Mouse (Mus musculus) hindbrain, embryonic 11.5 days (tissue): ENCODE measurements around the gene Asap2. TPM values are rescaled to one million over a fixed set of nuclear protein-coding genes. Genes with fewer than 3 reads are reported as not detected.

Source experiments
- ATAC-seq: fragments of 200-750 bp; cut with Nextera tagmentation; 2 replicates; pipeline ENCODE4 v1.8.0; 2017; ENCODE audit warnings: mild to moderate bottlenecking, moderate TSS enrichment, moderate library complexity; ENCODE audit not compliant: low FRiP score
- DNase-seq: peaks from one replicate; pipeline ENCODE4 v3.0.0-alpha.2; 2015; ENCODE audit warnings: low spot score
- H3K27ac ChIP-seq: fragments of 300-500 bp; sonication (generic); 2 replicates; pipeline ENCODE4 v1.5.1; 2014; ENCODE audit warnings: mild to moderate bottlenecking, low read depth, low read length
- H3K27me3 ChIP-seq: fragments of 300-500 bp; sonication (generic); 2 replicates; pipeline ENCODE4 v1.6.1; 2014; ENCODE audit warnings: mild to moderate bottlenecking, low read length, moderate library complexity, mixed read lengths; ENCODE audit not compliant: control insufficient read depth, insufficient read depth
- H3K36me3 ChIP-seq: fragments of 300-500 bp; sonication (generic); 2 replicates; pipeline ENCODE4 v1.6.1; 2014; ENCODE audit warnings: mild to moderate bottlenecking, low read length, moderate library complexity, mixed read lengths; ENCODE audit not compliant: control insufficient read depth, insufficient read depth
- H3K4me1 ChIP-seq: fragments of 300-500 bp; sonication (generic); replicated peaks from 2 replicates; pipeline ENCODE4 v1.6.1; 2014; ENCODE audit warnings: low read length, mixed read lengths; ENCODE audit not compliant: control insufficient read depth, insufficient read depth
- H3K4me2 ChIP-seq: fragments of 300-500 bp; sonication (generic); replicated peaks from 2 replicates; pipeline ENCODE4 v1.6.1; 2014; ENCODE audit warnings: mild to moderate bottlenecking, low read depth, low read length
- H3K4me3 ChIP-seq: fragments of 300-500 bp; sonication (generic); 2 replicates; pipeline ENCODE4 v1.5.1; 2014; ENCODE audit warnings: low read depth, low read length
- H3K9ac ChIP-seq: fragments of 300-500 bp; sonication (generic); 2 replicates; pipeline ENCODE4 v1.6.1; 2014; ENCODE audit warnings: low read depth, low read length
- H3K9me3 ChIP-seq: fragments of 300-500 bp; sonication (generic); 2 replicates; pipeline ENCODE4 v1.6.1; 2016; ENCODE audit warnings: low read length; ENCODE audit not compliant: control insufficient read depth
- WGBS: fragments of 180-500 bp; shearing (Covaris S2); extraction: QIAGEN DNeasy Blood & Tissue Kit; methylation state at CpG from one replicate; pipeline ENCODE4 v1.1.7; 2014; 5-methylcytosine and 5-hydroxymethylcytosine counted together
- polyA plus RNA-seq: library from polyadenylated mRNA; unstranded; fragments of >200 nt; fragmentation: Nextera tagmentation; extraction: Ambion mirVana; gene quantifications from 2 replicates; pipeline ENCODE4 v1.2.1, GENCODE M21; 2014

Gene Asap2
- polyA plus RNA-seq, 1 experiment from 2014 or later: 18.4 TPM

- DNase-seq (peak; percentile 87), ATAC-seq (peak; percentile 93)
- no peaks in the 10 kb centered on the region; the same call in 1 of the 2 replicates for H3K4me1 ChIP-seq
- H3K27ac ChIP-seq: 0 out of 2 replicates have a peak within 1 kb of the TSS, but pooled peaks have one; percentile 20
- peak within 1 kb of the TSS; percentile 77 for H3K9ac ChIP-seq
- 3% methylated on average over 49 of the region's 59 CpGs for WGBS
- H3K36me3 ChIP-seq: peaks cover 6% of the 10 kb centered on the region; the same call in 1 of the 2 replicates
- H3K9me3 ChIP-seq: no peaks in the 10 kb centered on the region
- H3K27me3 ChIP-seq: no peaks in the 10 kb centered on the region
- H3K4me2 ChIP-seq: peak within 1 kb of the TSS; percentile 74
- peak within 1 kb of the TSS; percentile 74 for H3K4me3 ChIP-seq
These were observed 325.9 kb downstream of the Asap2 start, which contains the start of gene Iah1 for GRCm38 (mm10) chr12:21315923-21316868. Gene Iah1 (plus strand): TSS chr12:21316389.

GRCm38 (mm10) chr12:21316869-21317265 lies 326.6 kb downstream of the Asap2 start:
- peaks cover 6% of the 10 kb centered on the region; the same call in 1 of the 2 replicates for H3K36me3 ChIP-seq
- peak; percentile 14 for DNase-seq
- no peak overlapping the region for H3K27ac ChIP-seq
- ATAC-seq: no peak
- peak overlapping the region; percentile 74 for H3K4me2 ChIP-seq
- H3K9ac ChIP-seq: peak overlapping the region; percentile 77
- no peaks in the 10 kb centered on the region for H3K27me3 ChIP-seq
- no peaks in the 10 kb centered on the region for H3K9me3 ChIP-seq
- WGBS: 38% methylated on average over 7 of the region's 7 CpGs
- H3K4me1 ChIP-seq: no peaks in the 10 kb centered on the region; the same call in 1 of the 2 replicates
- H3K4me3 ChIP-seq: peak overlapping the region; percentile 74

- peak; percentile 80 for DNase-seq
- no peak for ATAC-seq
- Histone ChIP-seq H3K9ac (no peak overlapping the region), H3K27ac (no peak overlapping the region), H3K36me3 (peaks cover 6% of the 10 kb centered on the region; the same call in 1 of the 2 replicates), H3K4me1 (no peaks in the 10 kb centered on the region; the same call in 1 of the 2 replicates), H3K4me2 (no peak overlapping the region), H3K27me3 (no peaks in the 10 kb centered on the region), H3K4me3 (no peak overlapping the region), H3K9me3 (no peaks in the 10 kb centered on the region)
- 78% methylated on average over 12 of the region's 12 CpGs for WGBS
These were observed 328.1 kb downstream of the Asap2 start for GRCm38 (mm10) chr12:21318143-21318895.
